Mouse (Mus musculus) WW6 (cell line): ENCODE data around the gene Gabbr1.

Experiments used
- DNase-seq: peaks from one replicate; pipeline ENCODE4 v3.0.0-alpha.2; 2013; ENCODE audit warnings: low read depth, low spot score

Gabbr1 gene

GRCm38 (mm10) chr17:37039127-37039894 lies 6.5 kb upstream of the Gabbr1 start:
- DNase-seq = no peak

- no peak for DNase-seq
Measured at GRCm38 (mm10) chr17:37044651-37045244, 1.0 kb upstream of the Gabbr1 start.

GRCm38 (mm10) chr17:37046312-37047112 lies 746 bp downstream of the Gabbr1 start:
- DNase-seq = no peak

DNA sequence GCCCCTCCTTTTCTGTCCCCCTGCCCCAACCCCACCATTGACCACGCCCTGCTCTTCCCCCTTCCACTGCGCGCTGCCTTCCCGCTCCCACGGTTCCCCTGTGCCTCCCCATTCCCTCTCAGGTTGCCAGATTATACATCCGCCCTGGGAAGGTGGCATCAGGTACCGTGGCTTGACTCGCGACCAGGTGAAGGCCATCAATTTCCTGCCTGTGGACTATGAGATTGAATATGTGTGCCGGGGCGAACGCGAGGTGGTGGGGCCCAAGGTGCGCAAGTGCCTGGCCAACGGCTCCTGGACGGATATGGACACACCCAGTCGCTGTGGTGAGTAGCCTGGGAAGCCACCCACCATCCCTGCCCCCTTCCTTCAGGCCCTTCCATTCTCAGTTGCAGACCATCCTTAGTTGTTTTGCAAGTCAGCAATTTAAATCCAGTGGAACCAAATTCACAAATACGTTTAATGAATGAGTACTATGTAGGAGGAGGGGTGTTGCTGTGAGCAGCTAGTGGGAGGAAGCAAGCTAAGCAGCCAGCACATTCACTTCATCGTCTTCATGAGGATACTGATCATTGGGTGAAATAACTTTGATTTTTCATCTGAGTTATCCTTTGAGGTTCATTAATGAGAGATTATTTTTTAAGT lies 1.7 kb downstream of the Gabbr1 start:
- DNase-seq = no peak

GRCm38 (mm10) chr17:37047981-37048380 lies 2.2 kb downstream of the Gabbr1 start:
- no peak for DNase-seq

- no peak for DNase-seq
Measured at GRCm38 (mm10) chr17:37048383-37048782, 2.6 kb downstream of the Gabbr1 start.

DNA sequence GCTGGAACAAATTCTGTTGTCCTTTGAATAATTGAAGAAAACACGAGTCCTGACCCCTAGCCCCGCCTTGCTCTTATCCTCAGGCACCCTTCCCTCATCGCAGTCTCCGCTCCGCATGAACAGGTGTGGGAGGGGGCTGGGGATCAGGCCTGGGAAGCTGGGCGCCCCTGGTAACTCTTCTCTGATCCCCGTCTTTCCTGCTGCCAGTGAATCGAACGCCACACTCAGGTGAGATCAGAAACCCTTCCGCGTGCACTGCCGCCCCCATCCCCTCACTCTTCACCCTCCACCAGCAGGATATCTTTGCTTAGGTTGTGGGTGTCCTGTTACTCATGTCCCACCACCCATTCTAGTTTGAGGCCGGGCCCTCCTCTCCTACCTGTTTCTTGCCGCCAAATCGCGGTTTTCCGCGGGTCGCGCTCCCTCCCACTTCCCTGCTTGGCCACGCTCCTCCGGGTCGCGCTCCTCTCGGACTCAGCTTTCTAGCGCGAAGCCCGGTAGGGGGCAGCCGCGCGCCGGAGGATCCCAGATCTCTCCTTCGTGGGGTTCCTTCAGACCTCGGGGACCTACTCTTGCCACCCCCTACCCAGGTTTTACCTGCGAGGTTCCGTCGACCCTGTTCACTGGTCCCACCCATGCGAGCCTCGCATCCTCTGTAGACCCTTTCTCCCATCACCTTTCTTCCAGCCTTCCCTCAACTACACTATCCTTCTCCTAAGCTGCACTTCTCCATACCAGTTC lies 4.0 kb downstream of the Gabbr1 start:
- DNase-seq = no peak

DNA sequence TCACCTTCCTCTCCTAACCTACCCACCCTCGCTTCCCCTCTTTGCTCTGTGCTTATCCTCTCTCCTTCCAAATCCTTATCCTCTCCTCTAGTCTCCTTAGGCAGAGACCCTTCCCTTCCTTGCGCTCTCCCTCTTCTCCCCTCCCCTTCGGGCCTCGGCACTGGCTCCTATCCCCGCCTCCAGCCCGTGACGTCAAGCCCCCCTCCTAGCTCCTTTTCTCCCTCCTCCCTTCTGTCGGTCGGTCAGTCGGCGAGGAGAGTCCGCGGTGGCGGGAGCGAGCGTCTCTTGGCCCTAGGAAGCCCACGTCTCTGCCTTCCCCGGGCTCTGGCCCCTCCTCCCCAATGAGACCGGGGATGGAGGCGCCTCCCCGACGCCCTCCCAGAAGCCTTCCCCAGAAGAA lies 4.6 kb downstream of the Gabbr1 start:
- DNase-seq = no peak

GRCm38 (mm10) chr17:37050876-37051275 lies 5.1 kb downstream of the Gabbr1 start:
- DNase-seq = no peak

GRCm38 (mm10) chr17:37051745-37052144 lies 6.0 kb downstream of the Gabbr1 start:
- no peak for DNase-seq

DNA sequence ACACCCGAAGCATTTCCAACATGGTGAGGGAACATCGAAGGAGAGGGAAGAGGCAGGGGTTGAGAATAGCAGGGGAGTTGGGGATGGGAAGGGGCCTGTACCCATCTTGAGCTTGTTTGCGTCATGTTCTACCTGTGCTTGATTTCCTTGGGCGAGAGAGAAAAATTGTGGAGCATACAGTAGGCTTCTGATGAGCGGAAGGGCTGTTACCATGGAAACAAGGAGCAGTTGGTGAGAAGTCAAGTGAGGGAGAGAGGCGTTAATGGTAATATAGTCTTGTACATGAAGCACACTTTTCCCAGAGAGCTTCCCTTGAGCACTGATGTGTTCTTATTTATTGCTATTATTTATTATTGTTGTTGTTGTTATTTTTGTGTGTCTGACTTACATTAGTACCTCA lies 11.2 kb downstream of the Gabbr1 start:
- DNase-seq = no peak

DNA sequence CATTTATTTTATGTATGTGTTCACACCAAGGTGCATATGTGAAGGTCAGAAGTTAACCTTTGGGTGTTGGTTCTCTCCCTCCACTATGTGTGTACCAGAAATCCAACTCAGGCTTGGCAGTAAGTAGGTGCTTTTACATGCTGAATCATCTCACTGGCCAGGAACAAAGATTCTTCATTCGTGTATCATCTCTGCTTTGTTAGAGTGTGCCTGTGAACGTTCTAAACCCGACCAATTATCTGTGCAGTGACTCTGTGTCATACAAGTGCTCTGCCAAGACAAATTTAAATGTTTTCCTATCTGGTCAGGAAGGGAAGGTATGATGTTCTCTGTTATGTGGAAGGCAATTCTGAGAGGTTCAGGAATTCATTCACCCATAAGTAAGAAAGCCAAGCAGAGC lies 15.7 kb downstream of the Gabbr1 start:
- no peak for DNase-seq

DNA sequence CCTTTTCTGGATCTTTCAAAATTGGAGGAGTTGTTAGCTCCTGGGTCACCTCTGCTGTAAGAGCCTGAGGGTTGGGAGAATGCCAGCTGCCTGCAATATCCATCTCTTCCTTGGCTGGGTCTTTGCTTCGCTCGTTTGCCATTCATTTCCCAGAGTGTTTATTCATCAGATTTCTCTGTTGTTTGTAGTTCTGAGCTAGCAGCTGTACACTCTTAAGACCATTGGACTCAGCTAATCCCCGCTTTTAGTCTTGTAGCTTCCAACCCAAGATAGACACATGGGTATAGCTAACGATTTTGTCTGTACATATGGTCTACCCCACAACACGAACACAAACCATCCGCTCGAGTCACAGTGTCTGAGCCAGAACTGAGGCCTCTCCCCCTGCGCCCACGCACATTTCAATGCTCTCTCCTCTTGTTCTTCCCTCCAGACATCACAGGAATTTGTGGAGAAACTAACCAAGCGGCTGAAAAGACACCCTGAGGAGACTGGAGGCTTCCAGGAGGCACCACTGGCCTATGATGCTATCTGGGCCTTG lies 16.4 kb downstream of the Gabbr1 start:
- DNase-seq = no peak

- no peak for DNase-seq
Measured at GRCm38 (mm10) chr17:37063063-37063462, 17.3 kb downstream of the Gabbr1 start.

- DNase-seq = no peak
Measured at GRCm38 (mm10) chr17:37063686-37064495, 18.1 kb downstream of the Gabbr1 start.

DNA sequence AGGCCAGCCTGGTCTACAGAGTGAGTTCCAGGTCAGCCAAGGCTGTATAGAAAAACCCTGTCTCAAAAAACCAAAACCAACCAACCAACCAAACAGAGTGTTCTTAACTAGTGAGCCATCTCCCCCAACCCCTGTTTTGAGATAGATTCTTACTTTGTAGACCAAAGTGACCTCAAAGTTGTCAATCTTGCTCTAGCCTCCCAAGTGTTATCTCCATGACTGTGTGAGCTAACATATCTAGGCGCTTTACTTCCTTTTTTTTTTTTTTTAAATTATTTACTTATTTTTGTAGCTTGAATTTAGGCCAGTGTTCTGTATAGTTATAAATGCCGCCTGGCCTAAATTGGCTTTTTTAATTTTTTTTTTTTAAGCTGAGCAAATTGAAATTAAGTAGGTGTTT lies 20.2 kb downstream of the Gabbr1 start:
- no peak for DNase-seq

GRCm38 (mm10) chr17:37067861-37068260 lies 22.1 kb downstream of the Gabbr1 start:
- no peak for DNase-seq

- no peak for DNase-seq
Measured at GRCm38 (mm10) chr17:37070121-37070520, 24.4 kb downstream of the Gabbr1 start.

GRCm38 (mm10) chr17:37072080-37072729 lies 26.4 kb downstream of the Gabbr1 start:
- no peak for DNase-seq
